Mouse (Mus musculus): ENCODE results near the gene Prdm2.
A peak's percentile ranks its signal among the peaks of the same experiment; 100 is the strongest.

Prdm2 gene

DNA sequence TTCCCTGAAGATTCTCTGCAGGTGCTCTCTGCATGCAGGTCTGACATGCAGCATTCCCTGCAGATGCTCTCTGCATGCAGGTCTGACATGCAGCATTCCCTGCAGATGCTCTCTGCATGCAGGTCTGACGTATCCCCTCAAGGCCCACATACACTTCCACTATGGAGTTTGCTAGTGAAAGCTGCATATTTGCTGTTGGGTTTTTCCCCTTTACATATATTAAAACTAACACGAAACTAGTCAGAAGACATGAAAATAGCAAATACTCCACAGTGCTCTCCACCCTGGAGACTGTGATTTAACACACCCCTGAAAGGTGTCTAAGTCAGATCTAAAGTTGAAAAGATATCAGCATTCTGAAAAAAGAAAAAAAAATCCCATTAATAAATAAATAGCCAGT is 2.8 kb downstream of the Prdm2 start:
- no peak for DNase-seq

- no peak for DNase-seq
These were observed 10.1 kb downstream of the Prdm2 start for GRCm38 (mm10) chr4:143202653-143203052.

DNA sequence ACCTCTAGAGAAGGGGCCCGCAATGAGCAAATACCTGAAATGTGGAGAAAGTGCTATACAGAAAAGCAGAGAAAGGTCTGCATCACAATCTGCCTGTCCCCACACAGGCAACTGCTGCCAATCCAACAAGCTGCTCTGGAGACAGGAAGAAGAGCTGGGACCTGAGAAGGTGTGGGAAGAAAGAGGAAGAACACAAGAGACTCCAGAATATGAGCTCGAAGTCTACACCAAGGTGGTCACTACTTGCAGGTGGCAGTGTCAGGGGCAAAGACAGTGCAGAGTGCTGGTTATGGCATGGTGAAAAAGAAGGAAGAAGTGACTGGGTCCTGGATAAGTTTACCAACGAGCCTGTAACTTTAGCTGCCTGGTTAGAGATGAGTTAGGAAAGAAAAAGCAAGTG is 14.4 kb downstream of the Prdm2 start:
- DNase-seq, result no peak

GRCm38 (mm10) chr4:143197845-143198356 is 14.9 kb downstream of the Prdm2 start:
- no peak for DNase-seq

DNA sequence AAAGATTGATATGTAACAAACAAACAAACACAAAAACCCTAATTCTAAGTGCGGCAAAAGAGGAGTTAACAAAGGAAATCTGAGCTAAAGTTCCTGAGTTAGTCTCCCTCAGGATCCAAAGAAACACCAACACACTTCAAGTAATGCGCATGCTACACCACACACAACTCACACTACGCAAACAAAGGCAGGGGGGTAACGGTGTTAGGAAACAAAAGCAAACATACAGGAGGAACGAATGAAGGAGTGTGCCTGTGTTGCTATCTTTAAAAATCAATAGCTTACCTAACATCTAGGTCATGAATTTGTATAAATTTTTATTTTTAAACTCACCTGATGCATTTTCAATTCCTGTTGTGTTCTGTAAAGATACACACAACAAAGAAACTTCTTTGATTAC is 18.5 kb downstream of the Prdm2 start:
- no peak for DNase-seq

- DNase-seq, result peak; percentile 26
These were observed 19.6 kb downstream of the Prdm2 start for GRCm38 (mm10) chr4:143193164-143193563.

GRCm38 (mm10) chr4:143191783-143192182 is 21.0 kb downstream of the Prdm2 start:
- DNase-seq, result no peak

DNA sequence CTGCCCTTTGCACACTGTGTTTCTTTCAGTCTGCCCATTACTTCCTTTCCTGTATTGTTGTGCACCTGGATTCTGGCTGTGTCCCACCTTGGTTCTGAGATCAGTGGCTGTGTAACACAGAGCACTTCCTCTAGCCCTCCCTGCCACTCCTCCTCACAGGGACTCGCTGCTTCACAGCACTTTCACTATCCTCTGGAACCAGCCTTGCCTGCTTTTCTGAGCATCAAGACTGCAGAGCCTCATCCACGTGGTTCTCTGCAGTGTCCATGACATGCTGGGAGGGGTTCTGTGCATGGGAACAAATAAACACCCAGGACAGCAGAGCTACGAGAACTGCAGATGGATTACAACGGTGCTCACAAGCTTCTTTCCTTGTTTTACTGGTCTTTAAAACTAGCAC is 22.1 kb downstream of the Prdm2 start:
- no peak for DNase-seq

- no peak for DNase-seq
These were observed 24.1 kb downstream of the Prdm2 start for GRCm38 (mm10) chr4:143188571-143189191.

DNA sequence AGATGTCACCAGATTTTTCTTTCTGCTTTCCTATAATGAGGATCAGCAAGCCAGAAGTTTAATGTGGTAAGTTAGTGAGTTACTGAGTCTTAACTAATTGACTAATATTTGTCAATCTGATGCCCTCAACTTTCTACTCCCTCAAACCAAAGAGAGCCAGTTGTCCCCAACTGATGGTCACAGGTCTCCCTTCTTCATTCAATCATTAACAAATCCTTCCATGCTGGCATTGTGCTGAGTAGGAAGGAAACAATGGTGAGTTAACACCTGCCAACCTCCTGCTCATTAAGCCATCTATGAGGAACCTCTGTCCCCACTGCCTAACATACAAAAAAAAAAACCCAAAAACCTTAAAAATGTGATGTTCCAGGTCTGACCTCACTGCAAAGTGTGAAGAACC is 26.7 kb downstream of the Prdm2 start:
- no peak for DNase-seq

GRCm38 (mm10) chr4:143185496-143185895 is 27.3 kb downstream of the Prdm2 start:
- no peak for DNase-seq

GRCm38 (mm10) chr4:143183141-143183540 is 29.7 kb downstream of the Prdm2 start:
- no peak for DNase-seq

- DNase-seq, result no peak
These were observed 32.1 kb downstream of the Prdm2 start for GRCm38 (mm10) chr4:143180731-143181130.

- DNase-seq, result no peak
These were observed 41.0 kb downstream of the Prdm2 start for GRCm38 (mm10) chr4:143171600-143172290.

GRCm38 (mm10) chr4:143170290-143170689 is 42.5 kb downstream of the Prdm2 start:
- DNase-seq, result no peak

- DNase-seq, result no peak
These were observed 44.7 kb downstream of the Prdm2 start for GRCm38 (mm10) chr4:143168093-143168492.

DNA sequence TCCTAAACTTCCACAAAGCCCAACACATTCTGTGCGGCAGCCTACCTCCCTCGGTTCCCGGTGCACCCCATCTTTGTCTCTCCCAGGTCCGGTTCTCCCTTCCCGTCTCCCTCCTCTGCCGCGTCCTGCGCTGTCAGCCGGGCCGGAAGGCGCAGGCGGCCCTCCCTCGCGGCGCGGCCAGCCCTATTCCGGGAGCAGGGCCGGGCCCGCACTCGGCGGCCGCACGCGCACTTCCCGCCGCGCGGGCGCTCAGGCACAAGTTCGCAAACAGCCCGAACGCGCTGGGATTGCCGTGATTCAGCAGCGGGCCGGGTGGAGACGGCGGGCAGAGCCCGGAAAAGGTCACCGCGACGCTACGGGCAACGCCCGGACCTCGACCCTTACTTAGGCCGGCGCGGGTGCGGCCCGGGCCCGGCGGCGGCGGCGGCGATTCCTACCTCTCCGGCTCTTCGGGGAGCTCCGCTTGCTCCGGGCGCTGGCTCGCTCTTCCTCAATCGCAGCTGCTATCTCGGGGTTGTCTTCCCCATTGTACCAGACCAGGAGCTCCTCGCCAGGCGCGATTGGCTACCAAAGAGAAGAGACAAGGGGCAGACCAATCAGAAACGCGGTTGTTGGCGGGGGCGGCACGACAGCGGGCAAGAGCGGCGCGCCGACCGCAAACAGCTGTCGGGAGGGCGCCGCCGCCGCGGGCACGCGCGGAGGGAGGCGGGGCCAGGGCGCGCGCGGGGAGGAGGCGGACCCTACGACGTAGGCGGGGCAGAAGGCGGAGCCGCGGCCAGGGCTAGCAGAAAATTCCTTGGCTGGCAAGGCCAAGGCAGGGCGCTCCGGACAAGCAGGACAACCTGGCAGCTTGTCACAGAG is 50.9 kb downstream of the Prdm2 start:
- peak; percentile 98 for DNase-seq

DNA sequence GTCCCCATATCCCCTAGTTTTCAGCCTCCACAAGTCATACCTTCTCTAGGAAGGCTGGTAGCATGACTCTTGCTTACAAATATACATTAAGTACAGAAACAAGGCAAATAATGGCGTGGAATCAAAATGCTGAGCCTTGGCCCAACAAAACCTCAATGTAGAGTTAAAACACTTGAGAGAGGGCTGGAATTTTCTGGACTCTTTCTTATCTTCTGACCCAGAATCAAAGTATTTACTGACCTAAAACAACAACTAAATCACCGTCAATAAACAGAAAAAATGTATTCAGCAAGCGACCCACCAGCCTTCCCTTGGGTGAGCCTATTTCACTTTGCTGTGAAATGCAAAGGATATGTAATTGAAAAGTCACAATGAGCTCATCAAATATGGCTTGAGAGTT is 52.0 kb downstream of the Prdm2 start:
- DNase-seq, result no peak

GRCm38 (mm10) chr4:143159336-143159735 is 53.5 kb downstream of the Prdm2 start:
- DNase-seq, result no peak

- DNase-seq, result no peak
These were observed 56.9 kb downstream of the Prdm2 start for GRCm38 (mm10) chr4:143155871-143156270.

DNA sequence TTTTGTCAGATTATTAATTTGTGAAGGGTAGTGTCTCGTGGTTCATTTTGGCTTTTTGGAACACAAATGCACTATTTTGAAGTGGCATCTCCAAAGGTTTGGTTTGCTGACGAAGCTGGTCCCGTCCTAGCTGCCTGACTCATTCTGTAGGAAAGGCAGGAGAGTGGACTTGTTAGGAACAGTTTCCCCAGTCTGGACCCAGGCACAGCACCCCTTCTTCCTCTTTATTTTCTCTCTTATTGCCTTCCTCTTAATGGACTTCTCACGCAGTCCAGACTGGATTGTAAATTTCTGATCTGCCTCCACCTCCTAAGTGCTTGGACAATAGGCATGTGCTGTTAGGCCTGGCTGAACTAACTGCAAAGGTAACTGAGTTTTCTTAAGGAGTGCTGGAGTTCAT is 57.8 kb downstream of the Prdm2 start:
- DNase-seq, result no peak

DNA sequence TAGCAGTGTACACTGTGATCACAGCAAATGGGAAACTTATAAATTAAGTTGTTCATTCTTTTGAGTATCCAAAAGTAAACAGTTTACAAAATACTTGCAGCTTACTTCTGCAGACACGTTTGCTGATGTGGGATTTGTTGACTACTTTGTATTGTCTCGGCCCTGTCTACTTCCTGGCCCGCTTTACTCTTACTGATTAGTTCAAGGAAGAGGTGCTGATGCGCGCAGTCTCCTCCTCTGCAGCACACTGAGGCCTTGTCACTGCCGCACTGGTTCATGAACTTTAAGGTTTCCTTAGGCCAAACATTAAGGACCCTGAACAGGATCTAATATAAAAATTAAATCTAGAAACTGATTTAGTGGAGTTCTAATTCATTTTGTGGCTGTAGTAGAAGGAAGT is 58.2 kb downstream of the Prdm2 start:
- no peak for DNase-seq

GRCm38 (mm10) chr4:143152634-143153033 is 60.2 kb downstream of the Prdm2 start:
- no peak for DNase-seq

GRCm38 (mm10) chr4:143151267-143151666 is 61.5 kb downstream of the Prdm2 start:
- peak; percentile 33 for DNase-seq

Measured in embryo, embryonic 11 days (tissue).